Mouse (Mus musculus): ENCODE results near the gene Mfsd2a. TPM values are rescaled to one million over a fixed set of nuclear protein-coding genes. Genes with fewer than 3 reads are reported as not detected.
A peak's percentile ranks its signal among the peaks of the same experiment; 100 is the strongest.
"Not testable (repeated sequence)": the region's sequence is repeated elsewhere in the genome, so short reads cannot be mapped to it uniquely, and the experiment has no call there.

The Mfsd2a gene
- polyA plus RNA-seq, 1 experiment from 2014 or later: 7.1 TPM

DNA sequence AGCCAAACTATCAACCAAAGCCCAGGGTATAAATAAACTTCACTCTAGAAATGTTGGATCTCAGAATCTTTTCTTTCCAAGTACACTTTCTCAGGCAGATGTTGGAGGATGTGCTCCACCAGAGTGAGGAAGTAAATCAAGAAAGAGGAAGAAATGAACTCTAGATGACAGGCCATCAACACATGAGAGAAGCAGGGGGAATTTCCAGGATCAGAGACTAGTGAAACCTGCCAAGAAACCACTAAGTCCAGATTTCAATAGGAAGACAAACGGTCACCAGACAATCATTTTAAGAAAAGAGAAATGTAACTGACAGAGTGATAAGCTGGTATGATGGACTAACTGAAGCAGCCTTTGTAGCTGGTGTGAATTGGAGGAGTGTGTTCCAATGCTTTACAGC is 30.2 kb upstream of the Mfsd2a start:
- H3K27ac ChIP-seq (replicated peaks): no peak overlapping the region
- no peaks in the 10 kb centered on the region for H3K4me1 ChIP-seq (replicated peaks; ENCODE audit: control insufficient read depth, insufficient read depth)
- no peak for ATAC-seq (ENCODE audit: low FRiP score, low TSS enrichment)
- no peaks in the 10 kb centered on the region for H3K27me3 ChIP-seq (ENCODE audit: control insufficient read depth, insufficient read depth, low read length)
- H3K4me3 ChIP-seq (ENCODE audit: low read depth, low read length): no peak overlapping the region
- H3K9me3 ChIP-seq (ENCODE audit: control insufficient read depth, low read length): no peaks in the 10 kb centered on the region
- DNase-seq (ENCODE audit: low spot score): no peak
- WGBS: 58% methylated on average over 1 of the region's 1 CpGs
- H3K36me3 ChIP-seq (ENCODE audit: control insufficient read depth, insufficient read depth, low read length): no peaks in the 10 kb centered on the region
- H3K9ac ChIP-seq (ENCODE audit: low read length): no peak overlapping the region
- no peak overlapping the region for H3K4me2 ChIP-seq (replicated peaks; ENCODE audit: low read depth)
- TF ChIP-seq EP300 (optimal IDR thresholded peaks at IDR 0.05) (no peak), CTCF (IDR thresholded peaks at IDR 0.05; ENCODE audit: low read depth) (no peak)

DNA sequence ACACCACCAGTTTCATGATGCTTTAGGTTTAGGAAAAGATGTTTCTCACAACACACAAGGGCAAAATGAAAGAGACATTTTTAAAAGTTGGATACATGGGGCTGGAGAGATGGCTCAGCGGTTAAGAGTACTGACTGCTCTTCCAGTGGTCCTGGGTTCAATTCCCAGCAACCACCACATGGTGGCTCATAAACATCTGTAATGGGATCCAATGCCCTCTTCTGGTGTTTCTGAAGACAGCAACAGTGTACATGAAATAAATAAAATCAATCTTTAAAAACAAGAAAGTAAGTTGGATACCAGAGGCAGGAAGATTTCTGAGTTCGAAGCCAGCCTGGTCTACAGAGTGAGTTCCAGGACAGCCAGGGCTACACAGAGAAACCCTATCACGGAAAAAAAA is 27.0 kb upstream of the Mfsd2a start:
- not testable (repeated sequence) for H3K36me3 ChIP-seq (ENCODE audit: control insufficient read depth, insufficient read depth, low read length); H3K9me3 ChIP-seq (ENCODE audit: control insufficient read depth, low read length); DNase-seq (ENCODE audit: low spot score); H3K4me1 ChIP-seq (replicated peaks; ENCODE audit: control insufficient read depth, insufficient read depth); H3K4me2 ChIP-seq (replicated peaks; ENCODE audit: low read depth); H3K9ac ChIP-seq (ENCODE audit: low read length); H3K4me3 ChIP-seq (ENCODE audit: low read depth, low read length); H3K27ac ChIP-seq (replicated peaks); H3K27me3 ChIP-seq (ENCODE audit: control insufficient read depth, insufficient read depth, low read length); ATAC-seq (ENCODE audit: low FRiP score, low TSS enrichment)
- peak; percentile 70 for TF ChIP-seq CTCF (IDR thresholded peaks at IDR 0.05; ENCODE audit: low read depth)
- WGBS: 61% methylated on average over 3 of the region's 3 CpGs

- Histone ChIP-seq H3K9ac (ENCODE audit: low read length) (no peak overlapping the region), H3K4me2 (replicated peaks; ENCODE audit: low read depth) (no peak overlapping the region), H3K4me3 (ENCODE audit: low read depth, low read length) (no peak overlapping the region), H3K27me3 (ENCODE audit: control insufficient read depth, insufficient read depth, low read length) (peaks cover 3% of the 10 kb centered on the region; the same call in 1 of the 2 replicates), H3K36me3 (ENCODE audit: control insufficient read depth, insufficient read depth, low read length) (no peaks in the 10 kb centered on the region), H3K27ac (replicated peaks) (no peak overlapping the region), H3K4me1 (replicated peaks; ENCODE audit: control insufficient read depth, insufficient read depth) (no peaks in the 10 kb centered on the region), H3K9me3 (ENCODE audit: control insufficient read depth, low read length) (no peaks in the 10 kb centered on the region)
- TF ChIP-seq CTCF (IDR thresholded peaks at IDR 0.05; ENCODE audit: low read depth) (no peak), EP300 (optimal IDR thresholded peaks at IDR 0.05) (no peak)
- no peak for DNase-seq (ENCODE audit: low spot score)
- 55% methylated on average over 4 of the region's 4 CpGs for WGBS
- ATAC-seq (ENCODE audit: low FRiP score, low TSS enrichment): no peak
Measured at GRCm38 (mm10) chr4:122987421-122987820, 26.4 kb upstream of the Mfsd2a start.

DNA sequence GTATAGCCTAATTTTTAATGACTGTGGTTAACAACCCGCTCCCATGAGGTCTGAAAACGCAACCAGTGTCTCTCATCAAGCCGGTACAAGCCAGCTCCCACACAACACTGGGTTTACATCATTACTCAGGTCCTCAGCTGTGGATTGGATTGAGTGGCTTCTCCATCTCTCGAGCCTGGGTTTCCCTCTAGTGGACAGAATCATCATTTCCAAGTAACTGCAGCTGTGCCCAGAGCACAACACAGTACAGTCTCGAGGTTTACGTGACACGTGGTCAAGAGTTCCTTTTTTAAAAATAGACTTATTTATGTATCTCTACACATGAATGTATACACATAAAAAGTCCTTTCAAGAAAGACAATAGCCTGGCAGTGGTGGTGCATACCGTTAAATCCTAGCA is 24.1 kb upstream of the Mfsd2a start:
- H3K27me3 ChIP-seq (ENCODE audit: control insufficient read depth, insufficient read depth, low read length): peaks cover 3% of the 10 kb centered on the region; the same call in 1 of the 2 replicates
- TF ChIP-seq EP300 (optimal IDR thresholded peaks at IDR 0.05) (no peak), CTCF (IDR thresholded peaks at IDR 0.05; ENCODE audit: low read depth) (peak; percentile 98)
- H3K36me3 ChIP-seq (ENCODE audit: control insufficient read depth, insufficient read depth, low read length): no peaks in the 10 kb centered on the region
- H3K9me3 ChIP-seq (ENCODE audit: control insufficient read depth, low read length): no peaks in the 10 kb centered on the region
- DNase-seq (ENCODE audit: low spot score): peak; percentile 57
- H3K9ac ChIP-seq (ENCODE audit: low read length): no peak overlapping the region
- H3K4me2 ChIP-seq (replicated peaks; ENCODE audit: low read depth): no peak overlapping the region
- WGBS: 16% methylated on average over 8 of the region's 8 CpGs
- H3K4me3 ChIP-seq (ENCODE audit: low read depth, low read length): no peak overlapping the region
- peak; percentile 87 for ATAC-seq (ENCODE audit: low FRiP score, low TSS enrichment)
- no peak overlapping the region for H3K27ac ChIP-seq (replicated peaks)
- peaks cover 2% of the 10 kb centered on the region; the same call in 1 of the 2 replicates for H3K4me1 ChIP-seq (replicated peaks; ENCODE audit: control insufficient read depth, insufficient read depth)

DNA sequence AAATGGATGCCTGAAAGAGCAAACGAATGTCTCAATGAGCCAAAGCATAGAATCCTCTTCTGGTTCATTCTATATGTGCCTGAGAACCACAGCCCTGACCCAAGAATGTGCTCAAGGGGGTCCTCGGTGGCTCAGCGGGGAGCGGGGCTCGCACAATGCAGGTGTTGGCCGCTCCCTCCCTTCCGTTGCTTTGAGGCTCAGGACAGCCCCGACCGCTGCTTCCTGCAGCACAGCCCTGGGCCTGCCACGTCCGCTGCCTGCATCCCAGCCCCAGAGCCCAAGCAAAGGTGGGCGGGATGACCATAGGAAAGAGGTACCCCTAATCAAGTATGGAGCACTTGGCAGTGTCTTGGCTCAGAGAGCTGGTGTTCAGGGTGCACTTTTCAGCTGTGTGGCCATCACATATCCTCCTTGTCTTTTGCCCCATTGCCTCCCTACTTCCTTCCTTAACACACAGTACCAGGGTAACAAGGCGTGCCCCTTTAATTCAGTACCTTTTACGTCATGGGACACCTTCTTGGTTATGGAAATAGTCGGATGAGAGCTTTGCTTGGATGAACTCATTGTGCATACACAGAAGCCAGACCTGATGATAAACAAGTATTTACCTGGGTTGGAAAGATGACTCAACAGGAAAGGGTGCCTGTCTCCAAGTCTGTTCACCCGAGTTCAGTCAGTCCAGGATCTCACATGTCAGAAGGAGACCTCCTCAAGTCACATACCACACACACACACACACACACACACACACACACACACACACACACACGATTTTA is 22.7 kb upstream of the Mfsd2a start:
- Histone ChIP-seq H3K9ac (ENCODE audit: low read length) (no peak overlapping the region), H3K4me1 (replicated peaks; ENCODE audit: control insufficient read depth, insufficient read depth) (peaks cover 2% of the 10 kb centered on the region; the same call in 1 of the 2 replicates), H3K27ac (replicated peaks) (no peak overlapping the region), H3K36me3 (ENCODE audit: control insufficient read depth, insufficient read depth, low read length) (no peaks in the 10 kb centered on the region), H3K4me2 (replicated peaks; ENCODE audit: low read depth) (peak overlapping the region; percentile 8; the same call in 1 of the 2 replicates), H3K9me3 (ENCODE audit: control insufficient read depth, low read length) (no peaks in the 10 kb centered on the region), H3K27me3 (ENCODE audit: control insufficient read depth, insufficient read depth, low read length) (peaks cover 3% of the 10 kb centered on the region; the same call in 1 of the 2 replicates), H3K4me3 (ENCODE audit: low read depth, low read length) (no peak overlapping the region)
- peak; percentile 20; the same call in 1 of the 2 replicates for ATAC-seq (ENCODE audit: low FRiP score, low TSS enrichment)
- no peak for DNase-seq (ENCODE audit: low spot score)
- 29% methylated on average over 17 of the region's 17 CpGs for WGBS
- TF ChIP-seq CTCF (IDR thresholded peaks at IDR 0.05; ENCODE audit: low read depth) (no peak), EP300 (optimal IDR thresholded peaks at IDR 0.05) (no peak)

DNA sequence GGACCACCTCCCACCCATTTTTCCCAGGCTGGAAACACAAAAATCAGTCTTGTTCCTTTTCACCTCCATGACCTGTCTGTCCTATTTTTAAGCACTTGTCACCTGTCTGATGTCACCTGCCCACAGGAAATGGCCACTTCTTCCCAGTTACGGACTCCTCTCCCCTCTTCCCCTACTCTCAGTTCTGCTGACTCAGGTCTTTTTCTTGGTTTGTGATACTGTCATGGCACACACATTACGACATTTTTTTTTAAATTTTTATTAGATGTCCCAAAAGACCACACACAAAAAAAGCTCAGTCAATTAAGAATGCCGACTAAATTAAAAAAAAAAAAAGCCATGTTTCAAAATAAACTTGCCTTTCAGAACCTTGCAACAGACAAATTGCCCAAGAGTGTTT is 21.5 kb upstream of the Mfsd2a start:
- peaks cover 2% of the 10 kb centered on the region; the same call in 1 of the 2 replicates for H3K4me1 ChIP-seq (replicated peaks; ENCODE audit: control insufficient read depth, insufficient read depth)
- 82% methylated on average over 3 of the region's 3 CpGs for WGBS
- peaks cover 3% of the 10 kb centered on the region; the same call in 1 of the 2 replicates for H3K27me3 ChIP-seq (ENCODE audit: control insufficient read depth, insufficient read depth, low read length)
- ATAC-seq (ENCODE audit: low FRiP score, low TSS enrichment) (no peak), DNase-seq (ENCODE audit: low spot score) (no peak)
- no peaks in the 10 kb centered on the region for H3K9me3 ChIP-seq (ENCODE audit: control insufficient read depth, low read length)
- H3K9ac ChIP-seq (ENCODE audit: low read length): no peak overlapping the region
- H3K36me3 ChIP-seq (ENCODE audit: control insufficient read depth, insufficient read depth, low read length): no peaks in the 10 kb centered on the region
- TF ChIP-seq CTCF (IDR thresholded peaks at IDR 0.05; ENCODE audit: low read depth): no peak
- TF ChIP-seq EP300 (optimal IDR thresholded peaks at IDR 0.05): no peak
- H3K27ac ChIP-seq (replicated peaks): no peak overlapping the region
- no peak overlapping the region for H3K4me2 ChIP-seq (replicated peaks; ENCODE audit: low read depth)
- H3K4me3 ChIP-seq (ENCODE audit: low read depth, low read length): no peak overlapping the region
